Mouse (Mus musculus) stomach, embryonic 16.5 days (tissue): ENCODE measurements around the gene Slco2a1. TPM values are rescaled to one million over a fixed set of nuclear protein-coding genes. Genes with fewer than 3 reads are reported as not detected.

ENCODE experiments used
- ATAC-seq: fragments of 200-750 bp; cut with Nextera tagmentation; 2 replicates; pipeline ENCODE4 v1.8.0; 2017; ENCODE audit warnings: moderate number of reproducible peaks, moderate TSS enrichment; ENCODE audit not compliant: insufficient read depth, low FRiP score
- H3K27ac ChIP-seq: fragments of 300-500 bp; sonication (generic); 2 replicates; pipeline ENCODE4 v1.5.1; 2014; ENCODE audit warnings: low read length
- H3K27me3 ChIP-seq: fragments of 300-500 bp; sonication (generic); 2 replicates; pipeline ENCODE4 v1.6.1; 2014; ENCODE audit warnings: low read length, control low read depth, mixed read lengths; ENCODE audit not compliant: control insufficient read depth, insufficient read depth
- H3K36me3 ChIP-seq: fragments of 300-500 bp; sonication (generic); 2 replicates; pipeline ENCODE4 v1.6.1; 2014; ENCODE audit warnings: low read length; ENCODE audit not compliant: control insufficient read depth, insufficient read depth
- H3K4me1 ChIP-seq: fragments of 300-500 bp; sonication (generic); 2 replicates; pipeline ENCODE4 v1.6.1; 2014; ENCODE audit warnings: low read length, control low read depth, mixed read lengths; ENCODE audit not compliant: control insufficient read depth, insufficient read depth
- H3K4me2 ChIP-seq: fragments of 300-500 bp; sonication (generic); 2 replicates; pipeline ENCODE4 v1.6.1; 2014; ENCODE audit warnings: low read depth, low read length, mixed read lengths
- H3K4me3 ChIP-seq: fragments of 300-500 bp; sonication (generic); replicated peaks from 2 replicates; pipeline ENCODE4 v1.5.1; 2014; ENCODE audit warnings: mild to moderate bottlenecking, low read length
- H3K9ac ChIP-seq: fragments of 300-500 bp; sonication (generic); 2 replicates; pipeline ENCODE4 v1.6.1; 2014; ENCODE audit warnings: low read length
- H3K9me3 ChIP-seq: fragments of 300-500 bp; sonication (generic); replicated peaks from 2 replicates; pipeline ENCODE4 v1.6.1; 2016; ENCODE audit warnings: low read length, control low read depth; ENCODE audit not compliant: control insufficient read depth
- WGBS: fragments of 180-500 bp; shearing (Covaris S2); extraction: QIAGEN DNeasy Blood & Tissue Kit; methylation state at CpG from one replicate; pipeline ENCODE4 v1.1.7; 2014; 5-methylcytosine and 5-hydroxymethylcytosine counted together
- polyA plus RNA-seq: library from polyadenylated mRNA; unstranded; fragments of >200 nt; fragmentation: Nextera tagmentation; extraction: Ambion mirVana; gene quantifications from 2 replicates; pipeline ENCODE4 v1.2.1, GENCODE M21; 2015

Slco2a1 gene
- polyA plus RNA-seq, 1 experiment from 2014 or later: 11.8 TPM

GRCm38 (mm10) chr9:103024116-103024515 is 35.6 kb downstream of the Slco2a1 start:
- Histone ChIP-seq H3K4me3 (no peak overlapping the region), H3K9ac (no peak overlapping the region), H3K4me1 (no peaks in the 10 kb centered on the region), H3K9me3 (no peaks in the 10 kb centered on the region), H3K27me3 (no peaks in the 10 kb centered on the region), H3K27ac (no peak overlapping the region), H3K36me3 (no peaks in the 10 kb centered on the region), H3K4me2 (no peak overlapping the region)
- WGBS: 65% methylated on average over 4 of the region's 4 CpGs
- no peak for ATAC-seq

GRCm38 (mm10) chr9:103027150-103027889 is 38.8 kb downstream of the Slco2a1 start:
- no peak overlapping the region for H3K4me3 ChIP-seq
- no peak for ATAC-seq
- no peak overlapping the region for H3K27ac ChIP-seq
- H3K4me1 ChIP-seq: no peaks in the 10 kb centered on the region
- no peak overlapping the region for H3K4me2 ChIP-seq
- H3K9ac ChIP-seq: no peak overlapping the region
- H3K36me3 ChIP-seq: no peaks in the 10 kb centered on the region
- H3K27me3 ChIP-seq: no peaks in the 10 kb centered on the region
- WGBS: 73% methylated on average over 11 of the region's 11 CpGs
- H3K9me3 ChIP-seq: no peaks in the 10 kb centered on the region

GRCm38 (mm10) chr9:103029012-103029411 is 40.5 kb downstream of the Slco2a1 start:
- H3K27me3 ChIP-seq: no peaks in the 10 kb centered on the region

GRCm38 (mm10) chr9:103030041-103030440 is 41.5 kb downstream of the Slco2a1 start:
- ATAC-seq: no peak
- H3K36me3 ChIP-seq: no peaks in the 10 kb centered on the region
- H3K4me1 ChIP-seq: no peaks in the 10 kb centered on the region
- H3K9ac ChIP-seq: no peak overlapping the region
- no peaks in the 10 kb centered on the region for H3K9me3 ChIP-seq
- no peaks in the 10 kb centered on the region for H3K27me3 ChIP-seq
- no peak overlapping the region for H3K27ac ChIP-seq
- WGBS: 81% methylated on average over 2 of the region's 2 CpGs
- no peak overlapping the region for H3K4me3 ChIP-seq
- no peak overlapping the region for H3K4me2 ChIP-seq

More at GRCm38 (mm10) chr9:103029012-103029411, 40.5 kb downstream of the Slco2a1 start:
- ATAC-seq: no peak
- Histone ChIP-seq H3K4me3 (no peak overlapping the region), H3K4me2 (no peak overlapping the region), H3K9ac (no peak overlapping the region), H3K9me3 (no peaks in the 10 kb centered on the region), H3K36me3 (no peaks in the 10 kb centered on the region), H3K27ac (no peak overlapping the region), H3K4me1 (no peaks in the 10 kb centered on the region)
- 61% methylated on average over 8 of the region's 8 CpGs for WGBS

GRCm38 (mm10) chr9:103031211-103031610 is 42.7 kb downstream of the Slco2a1 start:
- Histone ChIP-seq H3K4me3 (no peak overlapping the region), H3K9me3 (no peaks in the 10 kb centered on the region), H3K9ac (no peak overlapping the region), H3K4me2 (no peak overlapping the region), H3K4me1 (no peaks in the 10 kb centered on the region), H3K27me3 (no peaks in the 10 kb centered on the region), H3K36me3 (no peaks in the 10 kb centered on the region), H3K27ac (no peak overlapping the region)
- 69% methylated on average over 5 of the region's 5 CpGs for WGBS
- ATAC-seq: no peak

GRCm38 (mm10) chr9:103032193-103032592 is 43.7 kb downstream of the Slco2a1 start:
- H3K36me3 ChIP-seq: no peaks in the 10 kb centered on the region
- peak; percentile 33; the same call in 1 of the 2 replicates for ATAC-seq
- H3K27ac ChIP-seq: no peak overlapping the region
- no peaks in the 10 kb centered on the region for H3K9me3 ChIP-seq
- H3K4me1 ChIP-seq: no peaks in the 10 kb centered on the region
- H3K9ac ChIP-seq: no peak overlapping the region
- H3K4me3 ChIP-seq: no peak overlapping the region
- no peaks in the 10 kb centered on the region for H3K27me3 ChIP-seq
- WGBS: 59% methylated on average over 8 of the region's 8 CpGs
- H3K4me2 ChIP-seq: no peak overlapping the region

DNA sequence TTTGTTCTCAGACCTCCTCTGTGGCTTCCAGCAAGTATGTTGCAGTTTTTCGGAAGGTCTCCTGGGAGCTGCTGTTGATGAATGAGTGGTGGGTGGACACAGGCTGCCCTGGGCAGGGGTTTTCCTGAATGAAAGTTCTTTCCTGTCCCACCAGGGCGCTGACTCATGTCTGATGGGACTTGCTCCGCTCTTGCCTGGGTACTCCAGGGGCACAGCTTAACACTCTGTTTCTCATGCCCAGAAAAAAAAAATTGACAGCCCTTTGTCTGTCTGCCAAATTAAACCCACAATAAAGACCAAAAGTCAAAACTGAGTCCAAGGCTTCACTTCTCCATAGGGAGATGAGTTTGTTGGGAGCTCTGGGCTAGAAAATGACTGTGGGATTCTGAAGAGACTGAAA is 44.9 kb downstream of the Slco2a1 start:
- no peak for ATAC-seq
- H3K36me3 ChIP-seq: no peaks in the 10 kb centered on the region
- H3K9ac ChIP-seq: no peak overlapping the region
- WGBS: 72% methylated on average over 3 of the region's 3 CpGs
- H3K4me1 ChIP-seq: no peaks in the 10 kb centered on the region
- H3K4me2 ChIP-seq: no peak overlapping the region
- H3K27ac ChIP-seq: no peak overlapping the region
- no peak overlapping the region for H3K4me3 ChIP-seq
- no peaks in the 10 kb centered on the region for H3K27me3 ChIP-seq
- no peaks in the 10 kb centered on the region for H3K9me3 ChIP-seq

GRCm38 (mm10) chr9:103036971-103037391 is 48.5 kb downstream of the Slco2a1 start:
- no peaks in the 10 kb centered on the region for H3K4me1 ChIP-seq
- WGBS: 70% methylated on average over 8 of the region's 8 CpGs
- H3K27me3 ChIP-seq: no peaks in the 10 kb centered on the region
- H3K36me3 ChIP-seq: no peaks in the 10 kb centered on the region
- H3K9me3 ChIP-seq: no peaks in the 10 kb centered on the region
- H3K27ac ChIP-seq: no peak overlapping the region
- no peak overlapping the region for H3K4me3 ChIP-seq
- H3K4me2 ChIP-seq: no peak overlapping the region
- H3K9ac ChIP-seq: no peak overlapping the region
- ATAC-seq: no peak

- ATAC-seq: no peak
- no peaks in the 10 kb centered on the region for H3K4me1 ChIP-seq
- WGBS: 78% methylated on average over 2 of the region's 2 CpGs
These were observed 49.8 kb downstream of the Slco2a1 start for GRCm38 (mm10) chr9:103038266-103038665.

More at GRCm38 (mm10) chr9:103038266-103038665, 49.8 kb downstream of the Slco2a1 start:
- no peaks in the 10 kb centered on the region for H3K27me3 ChIP-seq
- H3K4me3 ChIP-seq: no peak overlapping the region
- H3K27ac ChIP-seq: no peak overlapping the region
- no peak overlapping the region for H3K4me2 ChIP-seq
- H3K36me3 ChIP-seq: no peaks in the 10 kb centered on the region
- no peak overlapping the region for H3K9ac ChIP-seq
- H3K9me3 ChIP-seq: no peaks in the 10 kb centered on the region
